Mouse (Mus musculus) right cerebral cortex, postnatal 14 days (tissue): Measurements from ENCODE around the gene Armc12.

ENCODE experiments used
- DNase-seq: peaks from one replicate; pipeline ENCODE4 v3.0.0; 2022

The Armc12 gene

GRCm38 (mm10) chr17:28513844-28514243 lies 16.8 kb upstream of the Armc12 start:
- no peak for DNase-seq

- DNase-seq: no peak
Measured at GRCm38 (mm10) chr17:28514555-28514954, 16.1 kb upstream of the Armc12 start.

GRCm38 (mm10) chr17:28515431-28516341 lies 14.9 kb upstream of the Armc12 start:
- no peak for DNase-seq

- DNase-seq: no peak
Measured at GRCm38 (mm10) chr17:28516881-28517280, 13.7 kb upstream of the Armc12 start.

GRCm38 (mm10) chr17:28517441-28517955 lies 13.1 kb upstream of the Armc12 start, which contains the start of gene Fkbp5:
Gene Fkbp5 (minus strand): TSS chr17:28517527.
- DNase-seq: peak; percentile 29

GRCm38 (mm10) chr17:28517956-28518614 lies 12.5 kb upstream of the Armc12 start:
- DNase-seq: peak; percentile 82

GRCm38 (mm10) chr17:28518615-28519071 lies 12.0 kb upstream of the Armc12 start:
- no peak for DNase-seq

- no peak for DNase-seq
Measured at GRCm38 (mm10) chr17:28519827-28520226, 10.8 kb upstream of the Armc12 start.

- DNase-seq: no peak
Measured at GRCm38 (mm10) chr17:28520561-28520960, 10.0 kb upstream of the Armc12 start.

- DNase-seq: no peak
Measured at GRCm38 (mm10) chr17:28521071-28521726, 9.4 kb upstream of the Armc12 start.

- no peak for DNase-seq
Measured at GRCm38 (mm10) chr17:28521920-28522319, 8.7 kb upstream of the Armc12 start.

- DNase-seq: peak; percentile 88
Measured at GRCm38 (mm10) chr17:28522623-28523354, 7.8 kb upstream of the Armc12 start.

- DNase-seq: no peak
Measured at GRCm38 (mm10) chr17:28523355-28524008, 7.1 kb upstream of the Armc12 start.

- no peak for DNase-seq
Measured at GRCm38 (mm10) chr17:28524009-28524695, 6.5 kb upstream of the Armc12 start.

- DNase-seq: no peak
Measured at GRCm38 (mm10) chr17:28524831-28525430, 5.7 kb upstream of the Armc12 start.

- DNase-seq: peak; percentile 51
Measured at GRCm38 (mm10) chr17:28527184-28528042, 3.2 kb upstream of the Armc12 start.

GRCm38 (mm10) chr17:28528043-28528351 lies 2.6 kb upstream of the Armc12 start:
- DNase-seq: peak; percentile 87

GRCm38 (mm10) chr17:28529116-28529515 lies 1.5 kb upstream of the Armc12 start:
- no peak for DNase-seq

GRCm38 (mm10) chr17:28531946-28532345 lies 1.3 kb downstream of the Armc12 start:
- DNase-seq: no peak

- DNase-seq: no peak
Measured at GRCm38 (mm10) chr17:28532557-28532956, 2.0 kb downstream of the Armc12 start.
